Mouse (Mus musculus) cerebellum, postnatal 36 days (tissue): ENCODE measurements at regions not wholly inside any gene's neighbourhood (a gene's known extent, or its start where the extent isn't known, plus 50 kb on each side); places are given as distances from the start of the nearest gene placed in this dataset.
A peak's percentile ranks its signal among the peaks of the same experiment; 100 is the strongest.

Experiments used
- DNase-seq, 2 experiments: peaks; one replicate each; pipeline ENCODE4 v3.0.0; 2021 to 2022; ENCODE audit warnings: mixed read lengths in 2 of 2

DNA sequence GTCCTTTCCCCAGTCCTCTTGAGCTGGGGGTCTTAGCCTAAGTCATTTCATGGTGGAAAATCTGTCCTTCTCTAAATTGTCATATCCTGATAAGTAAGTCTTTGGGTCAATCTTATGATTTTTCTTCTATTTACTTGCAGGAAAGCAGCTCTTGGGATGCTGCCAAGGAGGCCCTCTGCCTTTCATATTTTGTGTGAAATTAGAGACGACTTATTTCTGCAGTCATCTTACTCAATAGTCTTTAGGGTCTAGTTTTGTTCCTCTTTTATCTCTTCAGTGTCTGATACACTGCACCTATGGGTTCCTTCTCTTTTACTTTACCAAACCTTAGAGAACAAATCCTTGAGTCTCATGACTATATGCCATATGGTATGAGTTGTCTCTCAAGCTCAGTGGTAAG lies 196.0 kb upstream of the Jun start:
- no peak for DNase-seq

DNA sequence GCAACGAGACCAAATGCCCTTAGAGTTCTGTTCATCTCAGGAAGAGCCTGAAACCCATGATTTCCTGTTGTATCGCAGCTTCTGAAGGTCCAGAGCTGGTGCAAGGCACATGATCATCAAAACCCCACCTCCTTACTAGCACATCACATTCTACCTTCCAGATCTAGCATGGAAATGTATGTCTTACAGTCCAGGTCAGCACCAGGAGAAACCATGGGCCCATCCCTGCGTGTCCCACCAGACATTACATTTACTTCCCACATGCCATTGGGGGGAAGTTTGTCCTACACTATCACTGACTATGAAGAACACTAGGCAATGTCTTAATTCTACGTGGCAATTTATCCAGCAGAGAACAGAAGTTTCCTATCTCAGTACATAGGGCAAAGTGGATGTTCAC lies 197.0 kb upstream of the Jun start:
- no peak for DNase-seq

DNA sequence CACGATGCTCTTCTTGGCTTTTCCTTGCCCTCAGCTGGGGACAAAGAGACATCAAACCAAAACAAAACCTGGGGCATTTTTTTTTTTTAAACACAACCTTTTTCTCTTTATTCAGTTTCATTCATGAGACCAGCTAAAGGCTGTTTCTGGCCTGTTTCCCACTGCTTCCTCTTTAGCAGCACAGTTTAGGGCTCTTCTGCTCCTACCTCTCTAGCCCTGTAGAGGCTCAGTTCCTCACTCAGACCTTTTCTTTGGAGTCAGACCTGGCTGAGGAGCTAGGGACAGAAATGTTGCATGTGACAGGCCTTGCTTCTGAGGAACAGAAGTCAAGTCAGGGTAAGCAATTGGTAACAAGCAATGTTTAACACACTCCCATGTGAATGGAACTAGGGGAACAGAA lies 198.1 kb upstream of the Jun start:
- DNase-seq, result no peak

DNA sequence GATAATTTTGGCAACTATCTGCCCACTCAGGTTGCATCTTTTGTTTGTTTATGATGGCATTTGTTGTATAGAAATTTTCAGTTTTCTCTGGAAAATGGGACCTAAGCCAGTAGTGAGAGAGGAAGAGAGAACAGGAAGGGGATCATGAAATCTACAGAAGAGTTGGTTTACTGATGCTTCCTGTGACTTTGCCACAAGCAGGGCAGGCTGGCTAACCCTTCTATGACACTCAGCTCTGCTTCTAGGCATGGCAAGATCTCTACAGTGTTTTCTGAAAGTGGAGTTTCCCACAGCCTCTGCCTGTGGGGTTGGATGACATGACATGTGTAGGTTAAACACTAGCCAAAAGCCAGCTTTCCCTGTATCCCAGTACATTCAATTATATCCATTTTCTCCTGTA lies 217.7 kb upstream of the Jun start:
- DNase-seq, result no peak

DNA sequence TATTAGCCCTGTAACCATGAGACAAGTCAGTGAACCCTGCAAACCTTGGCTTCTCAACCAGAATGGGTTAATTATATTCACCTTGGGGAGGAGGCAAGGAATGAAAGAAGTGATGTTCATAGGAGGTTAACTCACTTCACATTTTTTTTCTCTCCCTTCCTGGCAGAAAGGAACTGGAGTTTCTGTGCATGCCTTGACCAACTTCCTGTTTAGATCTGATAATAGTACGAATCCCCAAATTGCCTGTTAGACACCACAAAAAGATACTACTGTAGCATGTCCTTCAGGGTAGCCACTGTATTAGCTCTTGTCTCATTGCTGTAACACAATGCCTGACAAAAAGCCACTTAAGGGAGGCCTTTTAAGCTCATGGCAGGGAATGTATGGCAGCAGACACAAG lies 218.4 kb upstream of the Jun start:
- no peak for DNase-seq

DNA sequence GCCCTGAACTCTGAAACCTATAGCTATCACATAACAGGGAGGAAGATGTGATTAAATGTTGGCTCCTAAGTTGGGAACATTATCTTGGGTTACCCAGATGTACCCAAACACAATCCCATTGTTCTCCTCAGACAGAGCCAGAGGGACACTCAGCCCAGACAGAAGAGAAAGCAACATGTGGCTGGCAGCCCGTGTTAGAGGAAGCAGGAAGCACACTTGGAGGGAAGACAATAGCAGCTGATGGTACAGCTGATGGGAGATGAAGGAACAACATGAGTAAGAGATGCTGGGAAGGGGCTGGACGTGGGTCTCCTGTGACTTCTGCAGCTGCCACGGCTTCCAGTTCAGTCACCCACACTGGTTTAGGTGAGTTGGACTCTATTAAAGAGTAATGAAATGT lies 224.2 kb upstream of the Jun start:
- DNase-seq, result no peak

DNA sequence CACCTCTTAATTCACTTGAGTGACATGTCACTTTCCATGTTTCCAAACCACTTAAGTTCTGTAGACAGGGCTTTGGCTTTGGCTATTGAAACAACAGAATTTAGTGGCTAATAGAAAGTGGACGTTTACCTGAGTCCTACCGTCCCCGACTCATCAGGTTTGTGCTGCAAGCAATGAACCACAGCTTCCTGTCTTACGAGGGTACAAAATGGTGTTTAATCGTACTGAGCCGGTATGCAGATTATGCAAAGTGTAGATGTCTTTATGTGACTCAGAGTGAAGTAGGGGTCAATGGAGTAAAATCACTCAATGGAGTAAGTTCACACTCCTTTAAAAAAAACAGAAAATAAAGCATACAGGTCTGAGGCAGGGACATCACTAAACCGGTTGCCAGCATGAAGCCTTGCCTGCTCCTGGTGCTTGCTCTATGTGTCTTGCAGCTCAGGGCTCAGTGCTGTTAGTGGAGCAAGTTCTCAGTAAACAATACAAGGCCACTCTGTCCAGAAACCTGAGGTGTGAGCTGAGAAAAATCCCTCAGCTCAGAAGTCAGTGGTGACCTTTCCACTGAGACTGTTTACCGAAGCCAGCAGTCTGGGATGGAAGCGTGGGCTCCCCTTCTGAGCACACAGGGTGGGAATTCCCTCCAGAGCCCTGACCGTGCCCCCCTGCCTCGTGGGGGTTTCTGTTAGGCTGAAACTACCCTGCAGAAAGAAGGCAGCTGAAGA lies 226.1 kb upstream of the Jun start:
- DNase-seq, result no peak

DNA sequence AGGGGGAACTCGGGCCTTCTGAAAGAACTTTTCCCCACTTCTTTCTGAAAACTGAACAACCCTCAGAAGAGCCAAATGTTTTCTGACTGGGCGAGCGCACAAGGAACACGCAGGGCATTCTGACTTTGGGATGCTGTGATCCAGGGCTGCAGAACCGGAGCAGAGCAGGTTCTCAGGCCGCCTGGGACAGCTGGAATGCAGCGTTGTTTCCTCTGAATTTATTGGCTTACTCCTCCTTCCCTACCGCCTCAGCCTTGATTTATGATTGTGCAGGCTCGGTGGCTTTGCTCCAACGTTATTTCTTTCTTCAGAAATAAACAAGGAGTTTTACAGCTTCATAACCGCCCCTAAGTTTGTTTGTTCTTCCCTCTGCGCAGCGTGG lies 226.7 kb upstream of the Jun start:
- DNase-seq, result no peak

DNA sequence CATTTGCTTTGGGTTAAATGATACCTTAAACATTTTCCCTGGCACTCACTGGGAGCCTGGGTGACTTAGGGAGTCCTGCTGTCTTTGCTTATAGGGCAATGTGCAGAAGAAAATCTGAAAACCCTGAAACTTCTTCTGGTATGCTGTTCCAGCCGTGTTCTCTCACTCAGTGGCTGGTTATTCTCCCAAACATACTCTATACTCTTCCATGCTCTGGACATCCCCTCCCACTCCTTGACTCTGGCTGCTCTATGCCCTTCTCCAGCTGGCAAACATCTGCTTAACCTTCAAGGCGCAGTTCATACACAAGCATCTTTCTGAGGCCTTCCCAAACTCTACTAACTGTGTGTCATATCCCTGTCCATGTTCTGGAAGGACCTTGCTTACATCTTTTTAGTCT lies 227.2 kb upstream of the Jun start:
- no peak for DNase-seq

DNA sequence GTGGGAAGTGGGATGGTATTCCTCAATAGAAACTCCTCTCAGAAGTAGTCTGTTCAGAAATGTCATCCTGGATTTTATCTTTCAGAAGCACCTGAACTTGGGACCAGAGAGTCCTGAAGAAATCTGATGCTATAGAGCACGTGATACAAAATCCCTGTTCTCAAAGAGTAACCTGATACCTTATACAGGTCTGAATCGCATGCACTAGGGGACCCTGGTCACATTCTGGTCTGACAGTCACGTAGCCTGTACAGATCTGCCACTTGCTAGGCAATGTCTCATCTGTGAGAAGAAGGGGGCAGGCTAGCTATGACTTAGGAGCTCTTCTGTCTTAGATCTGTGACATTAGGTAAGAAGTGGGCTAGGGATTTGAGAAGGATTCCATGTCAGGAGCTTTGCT lies 230.1 kb upstream of the Jun start:
- no peak for DNase-seq

DNA sequence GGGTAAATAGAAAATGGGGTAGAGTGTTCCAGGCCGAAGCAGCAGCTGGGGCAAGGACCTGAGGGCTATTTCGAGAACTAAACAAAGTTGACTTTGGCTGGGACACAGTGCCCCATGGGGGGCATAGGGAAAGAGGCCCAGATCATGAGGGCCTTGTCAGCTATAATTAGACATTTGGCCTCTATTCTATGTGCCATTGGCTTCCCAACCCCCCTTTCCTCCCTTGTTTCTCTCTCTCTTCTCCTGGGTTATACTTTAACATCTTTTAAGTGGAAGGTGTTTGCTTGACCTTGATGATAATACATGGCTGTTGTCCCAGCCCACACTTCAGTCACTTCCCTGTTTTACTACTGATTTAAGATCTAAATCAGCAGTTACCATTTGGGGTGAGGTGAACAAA lies 231.8 kb upstream of the Jun start:
- DNase-seq, result peak in 1 of 2 experiments; percentile 6

DNA sequence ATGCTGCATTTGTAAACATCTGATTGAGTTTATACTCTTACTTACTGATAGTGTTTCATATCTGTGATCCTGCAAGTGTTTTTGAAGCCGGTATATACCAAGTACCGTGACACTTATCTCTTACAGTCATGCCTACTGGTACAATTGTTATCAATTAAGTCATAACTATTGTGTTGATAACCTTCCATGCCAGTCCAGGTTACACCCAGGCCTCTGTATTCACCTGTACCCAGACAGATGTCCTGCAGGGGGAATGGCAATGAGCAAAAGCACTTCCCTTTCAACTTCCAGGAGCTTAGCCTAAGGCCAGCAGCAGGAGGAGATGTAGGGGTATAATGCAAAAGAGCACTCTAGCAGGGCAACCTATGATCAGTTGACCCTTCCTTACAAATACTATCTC lies 232.2 kb upstream of the Jun start:
- DNase-seq, result no peak

DNA sequence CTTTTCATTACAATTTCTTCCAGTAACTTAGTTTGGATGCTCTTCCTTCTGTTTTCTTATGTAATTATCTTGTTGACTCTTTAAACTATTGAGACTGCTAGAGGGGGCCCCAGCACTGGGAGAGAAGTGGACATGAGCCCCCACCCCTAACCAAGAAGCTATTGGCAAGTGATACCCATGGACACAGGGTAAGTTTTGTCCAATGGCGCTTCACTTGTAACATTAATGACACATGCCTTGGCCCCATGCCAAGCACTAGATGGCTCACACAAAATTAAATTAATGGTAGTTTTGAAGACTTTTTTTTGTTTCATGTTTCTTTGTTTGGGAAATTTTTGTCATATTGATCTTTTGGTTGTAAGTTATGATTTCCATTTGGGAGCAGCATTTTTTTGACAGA lies 232.7 kb upstream of the Jun start:
- no peak for DNase-seq

DNA sequence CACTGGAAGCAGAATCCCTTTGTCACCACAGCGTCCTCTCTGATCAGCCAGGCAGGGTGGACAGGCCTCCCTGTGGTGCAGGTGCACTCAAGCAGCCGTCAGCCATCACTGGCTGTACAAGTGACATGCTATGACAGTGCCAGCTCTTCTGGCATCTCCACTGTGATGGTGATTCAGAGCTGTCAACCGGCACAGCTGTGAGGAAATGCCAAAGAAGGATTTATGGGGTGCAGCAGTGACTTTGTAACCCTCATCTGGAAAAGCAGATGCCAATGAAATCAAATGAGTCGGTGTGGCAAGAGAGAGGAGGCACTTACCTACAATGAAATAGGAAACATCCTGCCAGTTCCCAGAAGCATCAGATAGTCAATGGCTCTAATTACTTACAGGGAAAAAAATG lies 238.3 kb upstream of the Jun start:
- no peak for DNase-seq

DNA sequence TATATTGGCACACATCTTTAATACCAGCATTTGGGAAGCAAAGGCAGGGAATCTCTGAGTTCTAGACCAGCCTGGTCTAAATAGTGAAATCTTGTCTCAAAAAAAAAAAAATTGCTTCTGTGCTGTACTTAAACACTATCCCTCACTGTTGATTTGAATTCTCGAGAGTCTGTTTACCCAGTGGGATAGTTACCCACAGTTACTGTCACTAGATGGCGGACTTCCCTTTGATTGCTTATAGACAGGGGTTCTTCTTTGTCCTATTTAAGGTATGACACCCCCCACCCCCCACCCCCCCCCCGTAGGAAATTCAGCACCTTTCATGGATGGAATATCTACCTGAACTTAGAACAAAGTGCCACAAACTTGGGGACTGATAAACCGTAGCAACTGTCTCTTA lies 242.1 kb upstream of the Jun start:
- no peak for DNase-seq

DNA sequence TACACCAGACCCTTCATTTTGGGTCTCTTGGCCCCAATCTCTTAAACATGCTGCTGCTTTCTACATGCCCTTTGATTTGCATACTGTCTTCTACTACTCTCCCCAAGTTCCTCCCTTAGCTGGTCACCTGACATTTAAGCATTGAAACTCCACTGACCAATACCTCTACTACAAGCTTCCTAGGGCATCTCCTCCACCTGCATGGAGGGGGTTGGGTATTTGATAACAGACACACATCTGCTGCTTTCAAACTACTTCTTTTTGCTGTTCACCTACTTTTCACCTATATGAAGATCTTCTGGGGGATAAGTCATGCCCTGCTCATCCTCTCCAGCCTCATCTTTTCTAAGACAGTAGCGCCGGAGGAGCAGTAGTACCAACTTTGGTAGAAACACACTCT lies 249.9 kb upstream of the Jun start:
- no peak for DNase-seq

DNA sequence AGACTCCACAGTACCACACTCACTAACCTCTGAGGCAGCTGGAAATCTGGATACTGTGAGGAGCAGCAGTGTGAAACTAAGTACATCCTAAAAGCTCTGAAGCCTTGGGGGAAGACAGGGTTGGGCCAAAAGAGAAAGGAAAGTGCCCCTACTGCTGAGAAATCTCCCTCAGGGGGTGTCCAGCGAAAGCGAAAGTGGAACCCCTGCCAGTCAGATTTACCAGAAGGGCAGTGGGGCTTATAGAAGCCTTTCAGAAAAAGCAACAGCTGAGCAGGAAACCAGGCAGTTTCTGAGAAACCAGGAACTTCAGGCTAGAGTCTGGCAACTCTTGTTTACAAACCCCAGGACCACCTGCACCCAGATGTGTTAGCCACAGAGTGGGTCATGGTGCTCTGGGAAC lies 251.3 kb upstream of the Jun start:
- DNase-seq, result no peak

DNA sequence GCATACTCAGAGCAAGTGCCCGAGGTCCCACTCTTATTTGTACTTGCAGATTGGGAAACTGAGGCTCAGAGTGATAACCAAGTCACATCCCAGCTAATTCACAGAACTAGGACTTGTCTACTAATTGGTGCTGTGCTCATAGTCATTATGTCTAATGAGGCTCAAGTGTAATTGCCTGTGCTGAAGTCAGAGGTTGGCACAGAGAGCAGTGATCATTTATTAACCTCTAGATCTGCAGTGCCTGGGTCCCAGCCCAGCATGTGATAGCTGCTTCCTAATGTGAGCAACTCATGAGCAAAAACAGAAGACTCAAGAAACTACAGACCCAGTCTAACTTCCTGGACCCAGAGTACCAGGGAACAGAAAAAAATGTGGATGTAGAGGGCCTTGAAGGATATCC lies 252.0 kb upstream of the Jun start:
- DNase-seq, result no peak

DNA sequence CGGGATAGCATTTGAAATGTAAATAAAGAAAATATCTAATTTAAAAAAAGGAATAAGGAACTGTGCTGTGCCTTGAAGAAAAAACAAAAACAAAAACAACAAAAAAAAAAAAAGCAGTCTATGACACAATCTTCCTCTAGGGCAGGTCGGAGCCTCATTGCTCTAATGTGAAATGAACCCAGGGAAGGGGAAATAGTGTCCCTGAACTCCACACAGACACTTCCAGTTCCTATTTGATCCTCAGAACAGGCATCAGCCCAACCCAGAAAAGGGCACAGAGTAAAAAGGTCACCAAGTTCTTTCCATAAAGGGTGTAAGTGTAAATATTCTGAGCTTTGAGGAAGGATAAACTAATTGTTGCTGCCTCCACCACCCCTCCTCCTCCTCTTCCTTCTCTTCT lies 250.2 kb upstream of the Fggy start:
- DNase-seq, result no peak

DNA sequence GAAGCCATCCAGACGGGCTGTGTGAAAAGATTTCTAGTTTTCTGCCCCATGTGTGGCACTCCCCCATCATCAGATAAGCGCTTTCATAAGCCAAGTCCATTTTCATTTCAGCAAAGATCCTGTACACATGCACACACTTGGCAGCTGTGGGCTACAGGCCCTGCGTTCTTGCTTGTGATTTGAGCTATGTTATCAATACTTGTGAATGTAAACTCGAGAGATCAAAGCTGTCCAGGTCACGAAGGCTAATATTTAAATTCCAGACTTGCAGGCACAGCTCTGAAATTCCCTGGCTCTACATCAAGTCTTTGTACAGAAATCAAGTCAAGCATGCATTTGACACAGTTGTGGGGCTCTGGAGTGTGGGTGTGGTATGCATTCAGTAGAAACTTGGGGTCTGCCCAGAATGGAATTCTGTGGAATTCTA lies 248.8 kb upstream of the Fggy start:
- DNase-seq, result no peak

DNA sequence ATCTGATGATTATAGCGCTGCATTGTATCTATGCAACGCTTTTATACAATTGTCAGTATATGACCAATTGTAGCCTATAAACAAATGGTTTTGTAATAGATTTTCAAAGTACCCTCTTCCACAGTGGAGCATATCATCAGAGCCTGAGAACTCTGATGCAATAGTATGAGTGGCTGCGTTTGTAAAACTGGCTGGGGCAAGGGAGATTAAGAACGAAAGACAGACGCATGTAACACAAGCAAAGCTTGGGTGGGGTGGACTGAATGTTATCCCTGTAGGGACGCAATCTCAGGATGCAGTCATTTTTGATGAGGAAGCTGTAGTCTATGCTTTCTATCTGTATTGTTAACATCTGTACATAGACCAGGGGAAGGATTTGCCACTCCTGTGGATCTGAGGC lies 246.9 kb upstream of the Fggy start:
- no peak for DNase-seq

DNA sequence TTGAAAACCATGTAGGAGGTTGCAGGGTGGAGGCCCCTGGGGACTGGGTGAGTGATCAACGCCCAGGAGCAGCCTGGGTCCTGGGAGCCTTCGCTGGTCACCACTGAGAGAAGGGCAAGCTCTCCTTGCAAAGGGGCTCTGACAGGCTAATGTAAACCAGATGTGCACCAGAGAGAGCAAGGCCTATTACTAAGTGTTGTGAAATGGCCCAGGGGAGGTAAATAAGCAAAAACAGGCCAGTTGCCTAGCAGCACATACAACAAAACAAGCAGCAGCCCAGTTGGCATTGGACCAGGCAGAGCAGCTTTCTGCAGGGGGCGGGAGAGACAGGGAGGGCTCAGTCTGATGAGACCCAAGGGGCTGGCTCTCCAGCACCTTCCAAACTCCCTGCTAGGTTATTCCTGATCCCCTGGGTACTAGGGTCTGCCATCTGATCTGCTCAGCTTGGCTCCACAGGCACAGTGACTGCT lies 239.5 kb upstream of the Fggy start:
- DNase-seq, result no peak

DNA sequence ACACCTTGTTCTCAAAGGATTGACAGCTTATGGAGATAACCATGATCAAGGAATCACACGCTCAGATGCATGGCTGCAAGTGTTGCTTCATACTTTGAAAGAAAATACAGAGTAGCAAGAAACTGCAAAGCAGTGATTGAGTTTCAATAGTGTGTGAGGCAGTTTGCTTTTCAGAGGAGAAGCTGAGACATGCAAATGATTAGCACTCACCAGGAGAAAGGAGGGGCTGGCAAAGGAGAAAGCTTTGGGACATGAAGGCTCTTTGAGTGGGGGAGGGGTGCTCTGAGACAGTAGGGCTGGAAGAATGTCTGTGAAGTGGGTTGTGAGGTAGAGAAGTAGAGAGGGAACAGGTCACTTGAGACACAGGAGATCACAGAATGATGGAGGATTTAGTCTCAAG lies 238.7 kb upstream of the Fggy start:
- DNase-seq, result no peak

DNA sequence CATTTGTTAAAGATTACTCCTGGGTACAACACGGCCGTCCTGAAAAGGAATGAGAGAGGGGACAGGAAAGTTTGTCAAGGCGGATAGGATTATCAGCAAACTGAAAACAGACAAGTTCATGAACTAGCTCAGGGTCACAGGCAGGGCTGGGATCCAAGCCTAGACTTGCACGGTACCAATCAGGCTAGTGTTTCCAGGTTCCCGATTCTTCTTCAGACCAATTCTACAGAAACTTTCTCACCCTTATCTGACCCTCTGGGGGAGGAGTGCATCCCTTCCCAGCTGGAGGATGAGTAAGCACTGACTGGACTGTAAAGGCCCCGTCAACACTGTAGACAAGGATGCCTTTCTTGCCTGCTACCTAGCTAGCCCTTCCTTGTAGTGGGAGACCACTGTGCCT lies 238.3 kb upstream of the Fggy start:
- no peak for DNase-seq

DNA sequence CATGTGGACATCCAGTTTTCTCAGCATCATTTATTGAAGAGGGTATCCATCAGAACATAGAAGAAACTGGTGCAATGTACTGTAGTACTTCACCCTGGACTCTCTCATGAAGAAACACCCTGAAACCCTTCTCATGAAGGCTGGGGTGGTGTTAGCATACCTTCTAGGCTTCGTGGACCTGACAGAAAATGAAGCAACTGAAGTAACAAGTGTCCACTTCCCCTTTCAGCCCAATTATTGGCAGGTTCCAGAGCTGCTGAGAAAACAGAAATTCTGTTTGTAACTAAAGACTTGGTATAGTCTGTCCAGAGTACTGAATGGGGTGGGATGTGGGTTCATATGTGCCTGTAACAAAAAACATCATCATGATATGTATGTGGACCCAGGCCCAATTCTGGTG lies 231.4 kb upstream of the Fggy start:
- no peak for DNase-seq

DNA sequence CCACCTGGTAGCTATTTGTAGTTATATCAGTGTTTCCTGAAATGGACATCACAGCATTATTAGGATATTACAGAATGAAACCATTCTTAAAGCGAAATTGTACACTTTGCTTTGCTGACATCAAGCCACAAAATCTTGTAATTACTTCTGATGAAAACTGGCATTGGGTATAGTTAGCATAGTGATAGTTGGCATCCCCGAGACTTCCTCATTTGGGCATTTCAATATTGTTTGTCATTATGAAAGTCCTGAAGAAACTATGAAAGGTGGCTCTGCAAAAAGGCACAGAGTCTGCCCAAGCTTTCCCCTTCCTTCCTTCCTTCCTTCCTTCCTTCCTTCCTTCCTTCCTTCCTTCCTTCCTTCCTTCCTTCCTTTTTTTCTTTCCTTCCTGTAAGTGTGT lies 217.5 kb upstream of the Fggy start:
- DNase-seq, result no peak
